Mouse (Mus musculus) neural tube, embryonic 11.5 days (tissue): ENCODE data around the gene Brca1. TPM values are rescaled to one million over a fixed set of nuclear protein-coding genes. Genes with fewer than 3 reads are reported as not detected.
"Not testable (repeated sequence)": the region's sequence is repeated elsewhere in the genome, so short reads cannot be mapped to it uniquely, and the experiment has no call there.

Experiments
- ATAC-seq: fragments of 200-750 bp; cut with Nextera tagmentation; 2 replicates; pipeline ENCODE4 v1.8.0; 2017; ENCODE audit warnings: moderate number of reproducible peaks, mild to moderate bottlenecking, moderate TSS enrichment, moderate library complexity; ENCODE audit not compliant: insufficient read depth, low FRiP score, low TSS enrichment
- DNase-seq: peaks from one replicate; pipeline ENCODE4 v3.0.0-alpha.2; 2015; ENCODE audit warnings: low spot score
- H3K27ac ChIP-seq: fragments of 300-500 bp; sonication (generic); 2 replicates; pipeline ENCODE4 v1.5.1; 2014; ENCODE audit warnings: low read depth, mild to moderate bottlenecking, low read length
- H3K27me3 ChIP-seq: fragments of 300-500 bp; sonication (generic); 2 replicates; pipeline ENCODE4 v1.6.1; 2014; ENCODE audit warnings: mild to moderate bottlenecking, low read length, mixed read lengths; ENCODE audit not compliant: control insufficient read depth, insufficient read depth
- H3K36me3 ChIP-seq: fragments of 300-500 bp; sonication (generic); 2 replicates; pipeline ENCODE4 v1.6.1; 2014; ENCODE audit warnings: mild to moderate bottlenecking, low read length, moderate library complexity, mixed read lengths; ENCODE audit not compliant: control insufficient read depth, insufficient read depth
- H3K4me1 ChIP-seq: fragments of 300-500 bp; sonication (generic); 2 replicates; pipeline ENCODE4 v1.6.1; 2014; ENCODE audit warnings: low read length, mixed read lengths; ENCODE audit not compliant: control insufficient read depth, insufficient read depth
- H3K4me2 ChIP-seq: fragments of 300-500 bp; sonication (generic); 2 replicates; pipeline ENCODE4 v1.6.1; 2014; ENCODE audit warnings: low read depth, mild to moderate bottlenecking, moderate library complexity
- H3K4me3 ChIP-seq: fragments of 300-500 bp; sonication (generic); 2 replicates; pipeline ENCODE4 v1.5.1; 2014; ENCODE audit warnings: low read depth, low read length
- H3K9ac ChIP-seq: fragments of 300-500 bp; sonication (generic); 2 replicates; pipeline ENCODE4 v1.6.1; 2014; ENCODE audit warnings: mild to moderate bottlenecking, low read length
- H3K9me3 ChIP-seq: fragments of 300-500 bp; sonication (generic); 2 replicates; pipeline ENCODE4 v1.6.1; 2016; ENCODE audit warnings: low read length; ENCODE audit not compliant: control insufficient read depth
- WGBS: fragments of 180-500 bp; shearing (Covaris S2); extraction: QIAGEN DNeasy Blood & Tissue Kit; methylation state at CpG from one replicate; pipeline ENCODE4 v1.1.7; 2014; 5-methylcytosine and 5-hydroxymethylcytosine counted together
- polyA plus RNA-seq: library from polyadenylated mRNA; unstranded; fragments of >200 nt; fragmentation: Nextera tagmentation; extraction: Ambion mirVana; gene quantifications from 2 replicates; pipeline ENCODE4 v1.2.1, GENCODE M21; 2014

Gene Brca1
- polyA plus RNA-seq, 1 experiment from 2014 or later, result 20.3 TPM

GRCm38 (mm10) chr11:101469155-101469554 lies 82.6 kb downstream of the Brca1 start:
- Histone ChIP-seq H3K9me3 (no peaks in the 10 kb centered on the region), H3K4me3 (peak overlapping the region; percentile 80), H3K4me1 (peaks cover 17% of the 10 kb centered on the region), H3K9ac (no peak overlapping the region; the same call in 1 of the 2 replicates), H3K36me3 (peaks cover 2% of the 10 kb centered on the region), H3K27ac (no peak overlapping the region), H3K27me3 (no peaks in the 10 kb centered on the region), H3K4me2 (peak overlapping the region; percentile 85)
- ATAC-seq (no peak), DNase-seq (no peak)
- WGBS, result 78% methylated on average over 4 of the region's 4 CpGs

- Histone ChIP-seq H3K27me3 (no peaks in the 10 kb centered on the region), H3K9ac (peak overlapping the region; percentile 86), H3K36me3 (peaks cover 2% of the 10 kb centered on the region), H3K4me3 (peak overlapping the region; percentile 80), H3K9me3 (no peaks in the 10 kb centered on the region), H3K4me1 (peaks cover 21% of the 10 kb centered on the region), H3K27ac (no peak overlapping the region), H3K4me2 (peak overlapping the region; percentile 85)
- WGBS, result 6% methylated on average over 13 of the region's 13 CpGs
- DNase-seq (peak; percentile 30), ATAC-seq (peak; percentile 3; the same call in 1 of the 2 replicates)
Observed at GRCm38 (mm10) chr11:101468731-101469130, 83.0 kb downstream of the Brca1 start.

GRCm38 (mm10) chr11:101468263-101468688 lies 83.5 kb downstream of the Brca1 start:
- H3K9me3 ChIP-seq, result no peaks in the 10 kb centered on the region
- no peaks in the 10 kb centered on the region for H3K27me3 ChIP-seq
- peak overlapping the region; percentile 80 for H3K27ac ChIP-seq
- H3K4me2 ChIP-seq, result peak overlapping the region; percentile 85
- peaks cover 25% of the 10 kb centered on the region for H3K4me1 ChIP-seq
- whole genome bisulfite sequencing, result under 1% methylated on average over 28 of the region's 31 CpGs
- H3K4me3 ChIP-seq, result peak overlapping the region; percentile 80
- peaks cover 2% of the 10 kb centered on the region for H3K36me3 ChIP-seq
- H3K9ac ChIP-seq, result peak overlapping the region; percentile 86
- DNase-seq, result no peak
- no peak; the same call in 1 of the 2 replicates for ATAC-seq

- DNase-seq, result peak; percentile 92
- H3K36me3 ChIP-seq, result peaks cover 2% of the 10 kb centered on the region
- H3K4me3 ChIP-seq, result peak overlapping the region; percentile 80
- H3K27me3 ChIP-seq, result no peaks in the 10 kb centered on the region
- H3K9me3 ChIP-seq, result no peaks in the 10 kb centered on the region
- WGBS, result under 1% methylated on average over 48 of the region's 54 CpGs
- peaks cover 30% of the 10 kb centered on the region for H3K4me1 ChIP-seq
- peak overlapping the region; percentile 80 for H3K27ac ChIP-seq
- peak overlapping the region; percentile 86 for H3K9ac ChIP-seq
- ATAC-seq, result peak; percentile 55
- peak overlapping the region; percentile 85 for H3K4me2 ChIP-seq
Observed at GRCm38 (mm10) chr11:101467477-101468262, 84.1 kb downstream of the Brca1 start.

GRCm38 (mm10) chr11:101466552-101466950 lies 85.2 kb downstream of the Brca1 start:
- H3K4me3 ChIP-seq, result peak overlapping the region; percentile 83; the same call in 1 of the 2 replicates
- not testable (repeated sequence) for ATAC-seq, H3K9me3 ChIP-seq, H3K27me3 ChIP-seq, H3K9ac ChIP-seq, H3K36me3 ChIP-seq, H3K27ac ChIP-seq, DNase-seq
- 64% methylated on average over 5 of the region's 5 CpGs for WGBS
- H3K4me2 ChIP-seq, result peak overlapping the region; percentile 92
- peaks cover 38% of the 10 kb centered on the region for H3K4me1 ChIP-seq

- H3K4me3 ChIP-seq, result peak within 1 kb of the TSS; percentile 83
- peaks cover 2% of the 10 kb centered on the region for H3K36me3 ChIP-seq
- H3K4me2 ChIP-seq, result peak within 1 kb of the TSS; percentile 92
- H3K4me1 ChIP-seq, result peaks cover 37% of the 10 kb centered on the region
- H3K9me3 ChIP-seq, result no peaks in the 10 kb centered on the region
- DNase-seq (peak; percentile 75), ATAC-seq (peak; percentile 24; the same call in 1 of the 2 replicates)
- H3K27ac ChIP-seq, result peak within 1 kb of the TSS; percentile 73
- 1% methylated on average over 57 of the region's 60 CpGs for WGBS
- peak within 1 kb of the TSS; percentile 72 for H3K9ac ChIP-seq
- H3K27me3 ChIP-seq, result no peaks in the 10 kb centered on the region
Observed at GRCm38 (mm10) chr11:101465869-101466551, 85.7 kb downstream of the Brca1 start, which contains the start of gene Vat1. TSS of gene Vat1 (minus strand) at chr11:101466230.

- no peaks in the 10 kb centered on the region for H3K27me3 ChIP-seq
- H3K9ac ChIP-seq, result peak overlapping the region; percentile 72
- no peaks in the 10 kb centered on the region for H3K9me3 ChIP-seq
- peaks cover 2% of the 10 kb centered on the region; the same call in 1 of the 2 replicates for H3K36me3 ChIP-seq
- peak; percentile 69 for DNase-seq
- peak overlapping the region; percentile 92 for H3K4me2 ChIP-seq
- peak overlapping the region; percentile 73 for H3K27ac ChIP-seq
- H3K4me3 ChIP-seq, result peak overlapping the region; percentile 83
- peaks cover 36% of the 10 kb centered on the region for H3K4me1 ChIP-seq
- 0 out of 2 replicates have a peak, but pooled peaks have one; percentile 15 for ATAC-seq
- under 1% methylated on average over 51 of the region's 51 CpGs for WGBS
Observed at GRCm38 (mm10) chr11:101465101-101465868, 86.5 kb downstream of the Brca1 start.
